Mouse (Mus musculus): Measurements from ENCODE around the gene Gm10974.

GRCm38 (mm10) chr7:66418981-66419380 is 53.3 kb downstream of the Gm10974 start:
- no peak for TF ChIP-seq CTCF (IDR thresholded peaks at IDR 0.05)
- no peak for TF ChIP-seq POLR2A (IDR thresholded peaks at IDR 0.05; ENCODE audit: insufficient read depth, low read depth, low read length)
- TF ChIP-seq EP300 (IDR thresholded peaks at IDR 0.05; ENCODE audit: insufficient read depth, low read depth, low read length): no peak
